Mouse (Mus musculus) mouse trophoblast stem cell (cell line): ENCODE results near the gene Slc26a1.
"Not testable (repeated sequence)": the region's sequence is repeated elsewhere in the genome, so short reads cannot be mapped to it uniquely, and the experiment has no call there.

Experiments used
- in situ Hi-C, 2 experiments: fragments of 300-500 bp; cut with MseI, MboI; formaldehyde crosslinking; loops; 2 replicates in 1 of 2; 3 replicates in 1 of 2; pipeline ENCODE4 v1.15.1; 2025

Gene Slc26a1

GRCm38 (mm10) chr5:108655891-108656650, 19.3 kb downstream of the Slc26a1 start:
- in situ Hi-C loops, result no loop called here

- in situ Hi-C loops, result no loop called here
Observed at GRCm38 (mm10) chr5:108655381-108655780, 20.0 kb downstream of the Slc26a1 start.

- in situ Hi-C loops, result no loop called here
Observed at GRCm38 (mm10) chr5:108654444-108654990, 20.9 kb downstream of the Slc26a1 start.

DNA sequence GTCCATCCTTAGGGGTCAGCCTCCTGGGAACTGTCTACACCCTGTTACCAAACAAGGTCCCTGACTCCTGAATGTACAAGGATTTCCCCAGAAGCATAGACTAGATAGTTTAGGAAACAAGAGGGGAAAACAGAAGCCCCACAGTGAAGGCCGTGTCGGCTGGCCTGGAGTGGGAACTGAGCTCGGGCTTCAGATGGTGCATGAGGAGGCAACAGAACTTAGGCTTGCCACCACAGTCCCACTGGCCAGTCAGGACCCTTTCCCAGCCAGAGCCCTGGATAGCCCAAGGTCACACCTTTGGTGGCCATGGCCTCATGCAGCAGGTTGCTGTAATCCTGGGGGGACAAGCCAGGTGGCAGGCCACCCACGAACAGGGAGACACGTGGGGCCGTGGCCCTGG, 22.0 kb downstream of the Slc26a1 start:
- in situ Hi-C loops, result no loop called here

DNA sequence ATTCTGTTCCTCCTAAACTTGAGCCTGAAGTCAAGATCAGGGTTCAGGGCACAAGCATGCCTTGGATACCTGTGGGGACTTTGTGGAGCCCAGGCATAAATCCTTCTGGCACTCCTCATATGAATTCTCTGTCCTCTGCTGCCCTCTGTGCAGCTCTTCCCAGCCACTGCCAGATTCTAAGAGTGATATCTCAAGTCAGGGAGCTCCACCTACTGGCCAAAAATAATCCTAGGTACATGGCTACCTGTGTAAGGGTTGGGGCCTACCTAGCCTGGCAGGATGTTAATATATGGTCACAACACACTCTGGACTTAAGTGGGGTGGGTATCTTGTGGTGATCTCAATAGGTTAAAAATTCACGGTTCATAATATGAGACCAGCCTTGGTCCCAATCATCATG, 23.5 kb downstream of the Slc26a1 start:
- in situ Hi-C loops, result no loop called here

DNA sequence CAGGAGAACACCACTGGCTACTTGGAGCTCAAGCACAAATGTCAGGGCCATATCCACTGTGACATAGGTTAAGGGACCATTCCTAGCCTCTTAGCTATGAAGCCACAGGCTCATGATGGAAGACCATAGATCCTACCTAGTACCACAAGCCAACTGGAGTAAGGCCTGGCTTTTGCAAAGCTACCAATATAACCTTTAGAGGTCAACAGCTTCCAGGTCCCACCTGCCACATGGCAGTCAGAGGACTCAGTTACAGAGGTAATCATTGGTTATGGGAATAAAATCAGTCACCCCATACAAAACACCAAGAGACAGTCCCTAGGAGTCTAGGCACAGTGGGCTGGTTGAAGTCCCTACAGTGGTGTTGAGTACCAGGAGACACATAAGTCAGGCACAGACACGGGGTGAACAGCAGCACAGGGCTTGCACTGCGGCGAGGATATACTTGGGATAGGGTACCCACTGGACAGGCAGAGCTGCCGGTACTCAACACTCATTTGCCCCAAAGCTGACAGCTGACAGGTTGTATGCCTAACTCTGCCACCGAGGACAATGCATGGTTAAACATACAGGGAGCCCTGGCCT, 24.1 kb downstream of the Slc26a1 start:
- in situ Hi-C loops, result no loop called here

DNA sequence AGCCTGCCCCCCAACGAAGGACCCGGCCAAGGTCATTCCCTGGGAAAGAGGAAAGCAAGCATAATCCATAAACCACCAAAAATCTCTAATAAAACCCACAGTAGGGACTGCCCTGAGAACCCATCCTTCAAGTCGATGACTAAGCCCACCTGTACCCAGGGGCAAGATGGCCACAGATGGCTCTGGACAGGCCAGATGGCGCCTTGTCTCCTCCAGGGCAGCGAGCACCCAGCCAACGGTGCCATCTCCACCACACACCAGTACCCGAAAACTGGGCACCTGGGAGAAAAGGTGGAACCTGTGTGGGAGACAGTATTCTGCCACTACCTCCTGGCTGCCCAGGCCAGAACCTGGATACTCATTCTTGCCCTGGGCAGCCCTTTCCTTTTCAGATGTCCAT, 25.0 kb downstream of the Slc26a1 start:
- in situ Hi-C loops, result no loop called here

- in situ Hi-C loops, result no loop called here
Observed at GRCm38 (mm10) chr5:108648937-108649576, 26.3 kb downstream of the Slc26a1 start.

DNA sequence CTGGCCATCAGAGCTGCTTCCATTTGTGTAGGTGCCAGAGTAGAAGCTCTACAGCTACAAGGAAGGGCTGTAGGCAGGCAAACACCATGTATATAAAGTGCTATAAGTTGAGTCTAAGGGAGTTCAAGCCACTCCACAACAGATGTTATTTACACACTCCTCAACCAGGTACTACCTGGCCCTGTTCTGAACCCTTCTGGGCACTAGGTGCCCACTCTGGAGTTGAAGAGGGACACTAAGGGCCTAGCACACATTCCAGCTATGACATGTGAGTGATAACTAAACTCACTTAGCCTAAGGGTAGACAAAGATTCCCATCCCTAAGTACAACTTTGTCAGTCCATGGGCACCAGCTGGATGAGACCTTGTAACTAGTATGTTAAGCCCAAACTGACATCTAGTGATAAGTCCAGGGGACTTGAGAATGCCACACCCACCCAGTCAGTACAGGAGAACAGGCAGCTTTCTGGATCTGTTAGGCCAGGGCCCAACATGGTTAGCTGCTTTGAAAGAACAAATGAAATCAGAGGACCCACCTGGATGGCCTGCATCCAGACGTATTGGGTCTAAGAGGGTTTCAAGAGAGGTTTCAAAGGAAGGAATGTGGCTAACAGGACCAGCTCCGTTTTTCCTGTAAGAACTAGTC, 27.4 kb downstream of the Slc26a1 start:
- in situ Hi-C loops, result no loop called here

GRCm38 (mm10) chr5:108647311-108647710, 28.1 kb downstream of the Slc26a1 start:
- in situ Hi-C loops, result no loop called here

GRCm38 (mm10) chr5:108646343-108646660, 29.1 kb downstream of the Slc26a1 start:
- in situ Hi-C loops, result no loop called here

DNA sequence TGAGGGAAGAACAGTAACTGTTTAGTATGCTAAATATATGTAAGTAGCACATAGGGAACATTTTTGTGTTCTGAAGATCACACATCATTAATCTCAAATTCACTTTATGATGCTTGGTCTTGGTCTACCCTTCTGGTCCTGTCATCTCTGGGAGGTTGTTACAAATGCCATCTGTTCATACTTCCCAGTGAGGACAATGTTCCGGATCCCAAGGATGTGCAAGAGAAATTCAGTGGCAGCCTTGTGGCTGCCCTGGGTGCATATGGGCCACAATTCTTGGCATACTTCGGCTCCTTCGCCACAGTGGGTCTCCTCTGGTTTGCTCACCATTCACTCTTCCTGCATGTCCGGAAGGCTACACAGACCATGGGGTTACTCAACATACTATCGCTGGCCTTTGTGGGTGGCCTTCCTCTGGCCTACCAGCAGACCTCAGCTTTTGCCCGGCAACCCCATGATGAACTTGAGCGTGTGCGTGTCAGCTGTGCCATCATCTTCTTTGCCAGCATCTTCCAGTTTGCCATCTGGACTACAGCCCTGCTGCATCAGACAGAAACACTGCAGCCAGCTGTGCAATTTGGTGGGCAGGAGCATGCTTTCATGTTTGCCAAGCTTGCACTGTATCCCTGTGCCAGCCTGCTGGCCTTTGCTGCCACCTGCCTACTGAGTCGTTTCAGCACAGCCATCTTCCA, 29.6 kb downstream of the Slc26a1 start:
- in situ Hi-C loops, result no loop called here

GRCm38 (mm10) chr5:108643674-108644073, 31.7 kb downstream of the Slc26a1 start:
- in situ Hi-C loops, result no loop called here

GRCm38 (mm10) chr5:108636172-108636571, 39.2 kb downstream of the Slc26a1 start:
- in situ Hi-C loops, result no loop called here

DNA sequence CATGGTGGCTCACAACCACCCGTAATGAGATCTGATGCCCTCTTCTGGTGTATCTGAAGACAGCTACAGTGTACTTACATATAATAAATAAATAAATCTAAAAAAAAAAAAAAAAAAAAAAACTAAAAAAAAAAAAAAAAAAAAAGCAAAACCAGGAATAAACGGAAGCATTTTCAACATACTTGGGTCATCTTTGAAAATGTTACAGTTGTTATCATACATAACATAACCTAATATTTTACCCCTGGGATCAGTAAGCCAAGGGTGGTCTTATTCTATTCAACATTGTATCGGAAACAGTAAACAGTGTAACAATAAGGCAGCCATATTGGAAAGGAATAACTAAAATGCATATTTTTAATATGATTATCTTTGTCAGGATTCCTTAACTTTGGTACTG, 41.3 kb downstream of the Slc26a1 start:
- in situ Hi-C loops, result not testable (repeated sequence)

- in situ Hi-C loops, result no loop called here
Observed at GRCm38 (mm10) chr5:108633676-108634075, 41.7 kb downstream of the Slc26a1 start.

DNA sequence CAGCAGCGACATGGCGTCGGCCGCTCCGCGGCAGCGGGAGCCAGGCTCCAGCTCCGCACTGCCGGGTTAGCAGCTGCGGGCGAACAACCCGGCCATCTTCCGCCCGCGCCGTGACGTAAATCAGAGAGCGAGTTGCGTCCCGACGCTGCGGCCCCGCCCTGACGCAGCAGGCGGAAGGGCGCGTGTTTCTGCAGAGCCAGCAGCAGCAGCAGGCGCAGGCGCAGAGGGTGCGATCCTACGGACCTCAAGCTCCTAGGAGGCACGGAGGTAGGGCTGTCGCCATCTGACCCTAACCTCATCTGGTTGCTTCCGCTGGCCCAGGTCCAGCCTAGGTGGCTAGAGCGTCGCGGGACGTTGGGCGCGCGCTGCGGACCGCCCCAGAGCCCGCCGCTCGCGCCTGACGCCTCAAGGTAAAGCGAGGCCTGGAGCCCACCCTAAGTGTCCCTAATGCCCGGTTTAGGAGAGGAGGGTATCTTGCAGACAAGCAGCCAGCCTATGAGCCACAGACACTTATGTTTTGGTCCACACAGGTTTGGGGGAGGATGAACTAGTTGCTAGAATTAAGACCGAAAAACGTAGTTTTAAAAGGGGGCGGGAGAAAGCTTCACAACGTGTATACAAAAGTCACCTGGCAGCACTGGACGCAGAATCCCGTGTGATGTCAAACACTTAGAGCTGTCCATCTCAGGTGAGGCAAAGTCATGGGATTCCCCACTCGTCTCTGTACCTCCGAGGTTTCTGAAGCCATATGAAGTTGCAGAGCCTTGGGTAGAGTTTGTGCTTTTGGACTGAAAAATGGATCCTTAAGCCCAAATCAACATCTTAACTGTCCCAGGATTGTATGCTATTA, 45.5 kb downstream of the Slc26a1 start, which contains the start of the genes Gak and Tmem175:
TSS of gene Gak (minus strand) at position 122 of the 850 bp plus-strand sequence.
TSS of gene Tmem175 (plus strand) at position 137 of the 850 bp plus-strand sequence.
- in situ Hi-C loops, result no loop called here

DNA sequence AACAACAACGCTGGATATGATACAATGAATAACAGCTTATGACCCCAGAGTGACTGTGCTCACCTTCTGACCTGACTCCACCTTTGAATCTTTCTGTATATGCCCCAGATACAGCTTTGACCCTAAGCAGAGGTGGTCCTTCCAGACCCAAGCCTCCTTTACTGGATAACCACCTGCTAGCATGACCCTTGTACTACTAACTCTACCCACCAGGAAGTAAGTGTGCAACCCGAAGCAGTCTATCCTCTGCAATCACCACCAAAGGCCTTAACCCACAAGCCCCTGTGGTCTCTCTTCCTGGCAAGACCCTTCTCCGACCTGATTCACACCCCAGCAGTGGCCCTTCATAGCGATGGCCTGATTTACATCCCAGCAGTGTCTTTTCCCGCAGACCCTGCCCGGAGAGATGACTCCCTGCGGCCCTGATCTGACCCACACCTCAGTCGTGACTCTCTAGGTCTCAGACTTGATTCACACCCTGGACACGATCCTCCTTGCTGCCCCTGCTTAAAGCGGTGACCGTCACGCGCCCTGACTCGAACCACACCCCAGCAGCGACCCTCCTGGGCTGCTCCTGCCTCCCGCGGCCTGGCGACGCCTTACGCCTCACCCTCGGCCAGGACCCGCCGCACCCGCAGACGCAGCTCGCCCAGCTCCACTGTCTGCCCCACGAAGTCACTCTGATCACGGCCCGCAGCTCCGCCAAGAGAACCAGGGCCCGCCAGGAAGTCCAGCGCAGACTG, 46.3 kb downstream of the Slc26a1 start:
- in situ Hi-C loops, result no loop called here

DNA sequence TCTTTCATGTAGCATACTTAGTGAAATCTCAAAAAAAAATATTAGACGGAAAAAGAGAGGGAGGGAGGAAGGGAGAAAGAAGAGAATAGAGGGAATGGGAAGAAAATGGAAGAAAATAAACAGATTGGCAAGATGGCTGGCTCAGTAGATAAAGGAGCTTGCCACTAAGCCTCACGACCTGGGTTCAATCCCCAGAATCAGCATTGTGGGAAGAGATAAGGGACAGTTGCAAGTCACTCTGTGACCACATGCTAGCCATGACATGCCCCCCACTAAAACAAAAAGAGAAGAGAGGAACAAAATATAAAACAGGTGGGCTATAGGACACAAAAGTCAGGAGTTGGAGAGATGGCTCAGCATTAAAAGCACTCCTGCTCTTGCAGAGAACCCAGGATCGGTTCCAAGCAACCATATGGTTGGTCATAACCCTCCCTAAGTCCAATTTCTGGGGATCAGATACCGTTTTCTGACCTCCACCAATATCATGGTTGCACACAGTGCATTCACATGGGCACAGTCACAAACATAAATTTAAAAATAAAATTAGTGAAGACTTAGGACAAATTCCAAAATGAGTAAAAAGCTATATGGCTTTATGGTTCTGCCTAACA, 49.2 kb downstream of the Slc26a1 start:
- in situ Hi-C loops, result no loop called here
